Mouse (Mus musculus) lung, embryonic 16.5 days (tissue): ENCODE results near the gene Prkca. TPM values are rescaled to one million over a fixed set of nuclear protein-coding genes. Genes with fewer than 3 reads are reported as not detected.

ENCODE experiments used
- microRNA-seq: library from miRNA; unstranded; fragments of <30 nt; microRNA quantifications from one replicate; pipeline ENCODE4, GENCODE M21; 2016
- polyA plus RNA-seq: library from polyadenylated mRNA; unstranded; fragments of >200 nt; fragmentation: Nextera tagmentation; extraction: Ambion mirVana; gene quantifications from 2 replicates; pipeline ENCODE4 v1.2.1, GENCODE M21; 2015

Gene Prkca
- polyA plus RNA-seq, 1 experiment from 2014 or later = 10.1 TPM

Small RNA genes lying within 50 kb of the gene (microRNA-seq; reads per million reads assigned to microRNA genes)
- gene Mir7223 = not detected

Other genes starting within 250 kb of the Prkca start
- 1.2 and 14.2 TPM in 2 replicates for gene Apoh, start 574 bp downstream of the Prkca start, polyA plus RNA-seq
- gene Cep112, start 81.3 kb upstream of the Prkca start, polyA plus RNA-seq = 15.4 and 19.2 TPM in 2 replicates